Mouse (Mus musculus): Measurements from ENCODE around the gene Ecsit.

- TF ChIP-seq CTCF (IDR thresholded peaks at IDR 0.05; ENCODE audit: borderline replicate concordance, insufficient read depth, low read depth, low read length), result no peak
- TF ChIP-seq POLR2A (IDR thresholded peaks at IDR 0.05; ENCODE audit: borderline replicate concordance, insufficient read depth, low read length), result no peak
These were observed 20.9 kb downstream of the Ecsit start for GRCm38 (mm10) chr9:22064341-22064740.
